Mouse (Mus musculus) G1E (cell line): ENCODE results near the gene Ercc4. TPM values are rescaled to one million over a fixed set of nuclear protein-coding genes. Genes with fewer than 3 reads are reported as not detected.

Experiments
- ATAC-seq: 2 replicates; pipeline ENCODE4 v1.8.0; 2016; ENCODE audit warnings: mild to moderate bottlenecking; ENCODE audit not compliant: insufficient number of reproducible peaks, poor library complexity, low FRiP score, severe bottlenecking; ENCODE audit errors: extremely low read depth
- DNase-seq: peaks from one replicate; pipeline ENCODE4 v3.0.0; 2012; ENCODE audit warnings: low spot score
- H3K27me3 ChIP-seq: 2 replicates; pipeline ENCODE4 v1.6.1; 2012; ENCODE audit warnings: mild to moderate bottlenecking, low read length, inconsistent platforms; ENCODE audit not compliant: insufficient read depth
- H3K36me3 ChIP-seq: replicated peaks from 2 replicates; pipeline ENCODE3; 2012; ENCODE audit warnings: mild to moderate bottlenecking, inconsistent platforms
- H3K4me1 ChIP-seq: 2 replicates; pipeline ENCODE4 v1.6.1; 2012; ENCODE audit warnings: low read depth, low read length, inconsistent platforms, mixed read lengths; ENCODE audit not compliant: insufficient read depth
- H3K4me3 ChIP-seq: 2 replicates; pipeline ENCODE4 v1.5.1; 2012; ENCODE audit warnings: low read depth, mild to moderate bottlenecking, inconsistent platforms, low read length, moderate library complexity, mixed read lengths
- H3K9me3 ChIP-seq: replicated peaks from 2 replicates; pipeline ENCODE4 v1.6.1; 2012; ENCODE audit warnings: inconsistent platforms
- CTCF ChIP-seq: IDR thresholded peaks from 2 replicates; pipeline ENCODE4 v1.5.1; 2012; ENCODE audit warnings: low read depth, low read length, inconsistent platforms, mixed read lengths
- GATA1 ChIP-seq: IDR thresholded peaks from 2 replicates; pipeline ENCODE4 v1.6.1; 2012; ENCODE audit warnings: borderline replicate concordance, low read length, inconsistent platforms, mixed read lengths
- GATA2 ChIP-seq: IDR thresholded peaks from 2 replicates; pipeline ENCODE4 v1.6.1; 2012; ENCODE audit warnings: low read depth, low read length, inconsistent platforms, borderline replicate concordance
- POLR2AphosphoS5 ChIP-seq: IDR thresholded peaks from 2 replicates; pipeline ENCODE4 v1.6.1; 2012; ENCODE audit warnings: low read depth, low read length, inconsistent platforms; ENCODE audit not compliant: insufficient replicate concordance
- TAL1 ChIP-seq: conservative IDR thresholded peaks from 2 replicates; pipeline ENCODE4 v1.6.1; 2012; ENCODE audit warnings: low read depth, low read length, inconsistent platforms, mixed read lengths
- polyA plus RNA-seq: library from polyadenylated mRNA; stranded (reverse); fragments of >175 nt; gene quantifications from 2 replicates; pipeline ENCODE4 v1.2.3, GENCODE M21; 2012
- total RNA-seq, 2 experiments: library from RNA; stranded (forward) in 1 of 2; stranded (reverse) in 1 of 2; fragments of 200-1000 nt in 1 of 2; fragments of >200 nt in 1 of 2; fragmentation: Nextera tagmentation in 1 of 2; gene quantifications; 2 replicates each; pipeline ENCODE4 v1.2.3; 2014 to 2017

Gene Ercc4
- total RNA-seq (2014; fragmentation: Nextera tagmentation) (24.0 and 35.9 TPM in 2 replicates), total RNA-seq (2017) (11.2 and 15.2 TPM in 2 replicates), polyA plus RNA-seq (4.7 and 7.8 TPM in 2 replicates)

DNA sequence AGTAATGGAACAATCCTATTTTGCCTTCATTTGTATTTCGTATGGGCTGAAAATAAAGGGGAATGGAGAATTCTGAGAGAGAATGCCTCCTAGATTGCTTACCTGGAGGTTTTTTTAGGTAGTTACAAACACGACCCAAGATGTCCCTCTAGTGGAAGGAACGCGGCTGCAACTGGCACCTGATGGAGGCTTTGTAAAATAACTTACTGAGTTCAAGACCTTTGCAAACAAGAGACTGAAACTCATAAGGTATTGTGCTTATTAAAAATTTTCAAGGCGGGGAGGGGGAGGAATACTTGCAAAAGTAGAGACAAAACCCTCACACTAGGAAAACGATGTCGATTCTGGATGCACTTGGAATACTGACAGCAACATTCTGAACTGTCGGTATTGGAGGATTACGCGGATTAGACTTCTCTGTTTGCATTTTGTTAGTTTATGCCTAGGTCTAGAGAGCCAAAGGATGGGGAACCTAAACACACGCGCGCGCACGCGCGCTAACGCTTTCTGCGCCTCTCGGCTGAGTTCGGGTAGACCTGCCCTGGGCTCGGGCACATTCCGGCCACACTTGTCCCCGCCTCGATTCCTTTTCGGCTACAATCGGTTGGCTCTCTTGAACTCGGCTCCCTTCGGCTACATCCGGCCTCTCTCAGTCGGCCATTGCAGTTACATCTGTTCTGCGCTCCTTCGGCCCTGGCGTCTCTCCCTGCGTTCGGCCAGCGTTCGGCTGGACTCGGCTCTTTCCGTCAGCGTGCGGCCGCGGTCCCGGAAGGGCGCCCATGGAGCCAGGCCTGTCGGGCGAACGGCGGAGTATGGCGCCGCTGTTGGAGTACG is at the start of gene Ercc4:
Ercc4 (plus strand) TSS at position 529 of the 834 bp plus-strand sequence.
- no peaks in the 10 kb centered on the region for H3K9me3 ChIP-seq
- TF ChIP-seq GATA1 (no peak), CTCF (0 out of 2 replicates have a peak, but pooled peaks have one; percentile 9), TAL1 (no peak)
- peaks cover 5% of the 10 kb centered on the region; the same call in 1 of the 2 replicates for H3K27me3 ChIP-seq
- peak within 1 kb of the TSS; percentile 96 for H3K4me3 ChIP-seq
- peaks cover 24% of the 10 kb centered on the region for H3K4me1 ChIP-seq
- H3K36me3 ChIP-seq: peaks cover 31% of the 10 kb centered on the region
- DNase-seq: peak; percentile 80
- ATAC-seq: peak; percentile 96

DNA sequence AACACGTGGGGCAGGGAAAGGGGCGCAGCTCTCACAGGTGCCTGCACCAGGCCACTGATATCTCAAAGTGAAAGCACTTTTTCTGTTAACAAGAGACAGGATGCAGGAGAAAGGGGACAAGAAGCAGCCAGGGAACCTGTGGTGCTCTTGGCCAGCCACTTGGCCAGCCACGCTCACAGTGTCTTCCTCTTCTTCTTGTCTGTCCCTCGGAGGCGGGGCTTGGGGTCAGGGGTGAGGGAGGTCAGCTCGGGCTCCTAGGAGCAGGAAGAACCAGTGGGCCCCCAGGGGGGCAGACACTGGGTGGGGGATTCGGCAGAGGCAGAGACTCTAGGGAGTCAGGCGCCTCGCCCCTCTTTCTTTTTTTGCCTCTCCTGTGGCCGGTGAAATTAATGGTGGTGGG is 48.4 kb upstream of the Ercc4 start:
- DNase-seq (no peak), ATAC-seq (no peak)
- no peak overlapping the region for H3K4me3 ChIP-seq
- H3K4me1 ChIP-seq: no peaks in the 10 kb centered on the region
- no peaks in the 10 kb centered on the region for H3K9me3 ChIP-seq
- no peaks in the 10 kb centered on the region for H3K36me3 ChIP-seq
- TF ChIP-seq GATA2: no peak
- H3K27me3 ChIP-seq: no peaks in the 10 kb centered on the region; the same call in 1 of the 2 replicates

DNA sequence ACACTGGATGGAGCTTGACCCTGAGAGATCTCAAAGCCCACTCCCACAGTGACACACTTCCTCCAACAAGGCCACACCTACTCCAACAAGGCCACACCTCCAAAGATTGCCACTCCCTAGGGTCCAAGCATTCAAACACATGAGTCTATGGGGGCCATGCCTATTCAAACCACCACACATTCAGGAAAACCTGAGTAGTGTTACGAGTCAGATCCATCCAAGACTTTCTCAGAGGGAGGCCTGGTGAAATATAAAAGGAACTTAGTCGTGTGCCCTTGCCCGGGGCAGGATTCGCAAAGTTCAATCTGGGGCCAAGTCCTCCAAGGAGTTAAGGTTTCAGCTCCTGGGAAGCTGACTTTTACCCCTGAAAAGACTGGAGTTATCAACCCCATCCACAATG is 35.3 kb upstream of the Ercc4 start:
- H3K27me3 ChIP-seq: peaks cover 7% of the 10 kb centered on the region; the same call in 1 of the 2 replicates
- H3K4me1 ChIP-seq: no peaks in the 10 kb centered on the region
- no peaks in the 10 kb centered on the region for H3K36me3 ChIP-seq
- DNase-seq (no peak), ATAC-seq (no peak)
- TF ChIP-seq CTCF: no peak
- no peak for TF ChIP-seq POLR2AphosphoS5
- TF ChIP-seq GATA2: no peak
- no peak for TF ChIP-seq TAL1
- no peak for TF ChIP-seq GATA1
- no peak overlapping the region for H3K4me3 ChIP-seq
- no peaks in the 10 kb centered on the region for H3K9me3 ChIP-seq

DNA sequence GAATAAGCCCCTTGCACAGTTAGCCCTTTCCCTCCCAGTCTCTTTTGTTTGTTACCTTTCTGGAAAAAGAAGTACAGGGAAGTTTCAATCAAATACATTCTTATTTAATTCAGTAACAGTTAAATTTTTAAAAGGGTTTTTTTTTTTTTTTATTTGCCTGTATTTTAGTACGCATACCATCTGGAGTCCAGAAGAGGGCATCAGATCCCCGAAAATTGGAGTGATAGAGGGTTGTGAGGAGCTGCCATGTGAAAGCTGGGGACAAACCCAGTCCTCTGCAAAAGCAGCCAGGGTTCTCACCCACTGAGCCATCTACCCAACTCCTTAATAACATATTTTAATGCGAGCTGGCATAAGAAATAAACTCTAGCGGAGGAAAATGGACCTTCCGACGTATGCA is 29.3 kb upstream of the Ercc4 start:
- no peak for DNase-seq
- TF ChIP-seq CTCF (no peak), GATA2 (no peak), GATA1 (no peak), POLR2AphosphoS5 (no peak), TAL1 (no peak)
- Histone ChIP-seq H3K9me3 (no peaks in the 10 kb centered on the region), H3K27me3 (no peaks in the 10 kb centered on the region; the same call in 1 of the 2 replicates), H3K4me3 (no peak overlapping the region), H3K4me1 (no peaks in the 10 kb centered on the region), H3K36me3 (no peaks in the 10 kb centered on the region)
- ATAC-seq: no peak

DNA sequence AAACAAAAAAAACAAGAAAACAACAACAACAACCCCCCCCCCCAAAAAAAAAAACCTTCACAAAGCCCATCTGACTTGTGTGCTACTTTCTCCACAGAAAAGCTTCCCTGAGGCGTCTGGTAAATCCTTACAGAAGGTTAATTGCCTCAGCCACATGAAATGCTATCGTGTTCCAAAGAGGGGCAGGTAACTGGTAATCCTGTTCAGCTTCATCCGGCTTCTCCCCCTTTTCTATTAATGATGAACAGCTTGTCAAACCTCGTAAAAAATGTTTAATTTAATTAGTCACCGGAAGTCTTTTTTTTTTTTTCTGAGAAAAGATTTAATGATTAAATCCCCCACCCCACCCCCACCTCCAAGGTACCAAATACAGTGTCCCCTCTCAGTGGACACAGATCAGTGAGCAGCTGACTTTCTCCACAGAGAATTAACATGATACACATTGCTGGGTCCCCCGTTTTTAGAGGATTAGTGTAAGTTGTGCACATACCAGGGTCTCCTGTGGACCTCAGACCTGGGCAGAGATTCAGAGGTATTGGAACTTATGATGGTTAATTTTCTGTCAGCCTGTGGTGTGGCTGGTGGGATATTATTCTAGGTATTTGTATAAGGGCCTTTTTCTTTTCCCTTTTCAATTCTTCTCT is 26.2 kb upstream of the Ercc4 start:
- Histone ChIP-seq H3K36me3 (no peaks in the 10 kb centered on the region), H3K4me1 (no peaks in the 10 kb centered on the region), H3K9me3 (no peaks in the 10 kb centered on the region), H3K27me3 (peaks cover 10% of the 10 kb centered on the region; the same call in 1 of the 2 replicates), H3K4me3 (no peak overlapping the region)
- ATAC-seq: no peak
- DNase-seq: no peak
- no peak for TF ChIP-seq TAL1

DNA sequence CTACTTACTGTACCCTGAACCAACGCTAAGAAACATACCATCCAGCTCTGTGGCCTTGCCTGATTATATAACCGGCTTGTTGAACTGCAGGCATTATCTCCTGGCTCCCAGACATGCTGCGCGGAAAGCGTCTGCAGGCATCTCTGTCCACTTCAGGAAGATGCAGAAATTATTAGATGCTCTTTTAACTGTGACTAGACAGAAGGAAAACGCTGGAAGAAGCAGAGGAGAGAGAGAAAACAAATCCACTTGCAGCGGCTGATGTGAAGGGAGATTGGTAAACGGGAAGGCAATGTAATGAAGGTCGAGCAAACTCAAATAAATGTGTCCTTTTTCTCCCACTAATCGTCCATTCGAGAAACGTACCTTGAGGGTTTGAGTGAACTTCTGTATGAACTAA is 1.1 kb upstream of the Ercc4 start:
- Histone ChIP-seq H3K9me3 (no peaks in the 10 kb centered on the region), H3K4me1 (peaks cover 24% of the 10 kb centered on the region), H3K27me3 (peaks cover 5% of the 10 kb centered on the region; the same call in 1 of the 2 replicates), H3K4me3 (no peak overlapping the region), H3K36me3 (peaks cover 22% of the 10 kb centered on the region)
- DNase-seq (no peak), ATAC-seq (no peak)
- no peak for TF ChIP-seq GATA2
- no peak for TF ChIP-seq TAL1
- TF ChIP-seq POLR2AphosphoS5: no peak
- no peak for TF ChIP-seq CTCF
